Mouse (Mus musculus) left cerebral cortex, adult 2 months (tissue): ENCODE data around the gene Msi2. TPM values are rescaled to one million over a fixed set of nuclear protein-coding genes. Genes with fewer than 3 reads are reported as not detected.

Source experiments
- DNase-seq, 2 experiments: peaks; one replicate each; pipeline ENCODE4 v3.0.0; 2021 to 2022; ENCODE audit warnings: low spot score in 2 of 2, mixed read lengths in 1 of 2; ENCODE audit errors: extremely low spot score in 1 of 2
- H3K27ac ChIP-seq: fragments of 200-600 bp; 2 replicates; pipeline ENCODE4 v1.8.1; 2022
- H3K4me3 ChIP-seq: fragments of 200-600 bp; 2 replicates; pipeline ENCODE4 v1.8.1; 2022
- CTCF ChIP-seq: fragments of 200-600 bp; IDR thresholded peaks from 2 replicates; pipeline ENCODE4 v1.8.1; 2022; ENCODE audit warnings: antibody characterized with exemption, mild to moderate bottlenecking, moderate library complexity
- intact Hi-C: fragments of 180-260 bp; cut with DNase I; formaldehyde crosslinking; loops from one replicate; pipeline ENCODE4 v1.15.1; 2025
- total RNA-seq, 2 experiments: library from RNA; stranded (reverse); gene quantifications; 2 replicates each; pipeline ENCODE4 v1.2.3; 2021

The Msi2 gene
- total RNA-seq, 2 experiments from 2014 or later = 126 to 140 TPM

GRCm38 (mm10) chr11:88548832-88549528, 169.3 kb downstream of the Msi2 start:
- no peak overlapping the region for H3K4me3 ChIP-seq
- intact Hi-C loops = no loop called here
- H3K27ac ChIP-seq = no peak overlapping the region; the same call in 1 of the 2 replicates
- no peak for TF ChIP-seq CTCF
- no peak for DNase-seq

GRCm38 (mm10) chr11:88548423-88548822, 169.9 kb downstream of the Msi2 start:
- intact Hi-C loops = no loop called here
- no peak for TF ChIP-seq CTCF

GRCm38 (mm10) chr11:88543771-88544170, 174.5 kb downstream of the Msi2 start:
- intact Hi-C loops = no loop called here
- H3K27ac ChIP-seq = no peak overlapping the region
- no peak for DNase-seq
- TF ChIP-seq CTCF = no peak
- H3K4me3 ChIP-seq = no peak overlapping the region

More at GRCm38 (mm10) chr11:88548423-88548822, 169.9 kb downstream of the Msi2 start:
- H3K4me3 ChIP-seq = no peak overlapping the region
- DNase-seq = no peak
- no peak overlapping the region; the same call in 1 of the 2 replicates for H3K27ac ChIP-seq

GRCm38 (mm10) chr11:88542817-88543216, 175.5 kb downstream of the Msi2 start:
- DNase-seq = no peak
- Histone ChIP-seq H3K27ac (no peak overlapping the region), H3K4me3 (no peak overlapping the region)
- TF ChIP-seq CTCF = no peak
- intact Hi-C loops = no loop called here

GRCm38 (mm10) chr11:88541666-88542639, 176.4 kb downstream of the Msi2 start:
- no peak for DNase-seq
- no peak for TF ChIP-seq CTCF
- intact Hi-C loops = no loop called here
- Histone ChIP-seq H3K4me3 (no peak overlapping the region), H3K27ac (no peak overlapping the region)

GRCm38 (mm10) chr11:88539637-88540478, 178.5 kb downstream of the Msi2 start:
- intact Hi-C loops = no loop called here
- Histone ChIP-seq H3K4me3 (no peak overlapping the region), H3K27ac (no peak overlapping the region)
- no peak for DNase-seq
- no peak for TF ChIP-seq CTCF

GRCm38 (mm10) chr11:88538710-88539340, 179.5 kb downstream of the Msi2 start:
- no peak for TF ChIP-seq CTCF
- Histone ChIP-seq H3K27ac (no peak overlapping the region), H3K4me3 (no peak overlapping the region)
- intact Hi-C loops = no loop called here
- DNase-seq = no peak

- Histone ChIP-seq H3K4me3 (no peak overlapping the region), H3K27ac (no peak overlapping the region)
- TF ChIP-seq CTCF = no peak
- DNase-seq = no peak
- intact Hi-C loops = no loop called here
Measured at GRCm38 (mm10) chr11:88537344-88537743, 181.0 kb downstream of the Msi2 start.

GRCm38 (mm10) chr11:88536861-88537260, 181.5 kb downstream of the Msi2 start:
- Histone ChIP-seq H3K27ac (no peak overlapping the region), H3K4me3 (no peak overlapping the region)
- intact Hi-C loops = no loop called here
- DNase-seq = no peak
- TF ChIP-seq CTCF = no peak

- Histone ChIP-seq H3K4me3 (no peak overlapping the region), H3K27ac (no peak overlapping the region)
- no peak for DNase-seq
- intact Hi-C loops = no loop called here
- no peak for TF ChIP-seq CTCF
Measured at GRCm38 (mm10) chr11:88534331-88534929, 183.9 kb downstream of the Msi2 start.

- Histone ChIP-seq H3K27ac (no peak overlapping the region), H3K4me3 (no peak overlapping the region)
- no peak for TF ChIP-seq CTCF
- no peak for DNase-seq
- intact Hi-C loops = no loop called here
Measured at GRCm38 (mm10) chr11:88532016-88532415, 186.3 kb downstream of the Msi2 start.
